Mouse (Mus musculus): ENCODE measurements at regions not wholly inside any gene's neighbourhood (a gene's known extent, or its start where the extent isn't known, plus 50 kb on each side); places are given as distances from the start of the nearest gene placed in this dataset.
"Not testable (repeated sequence)": the region's sequence is repeated elsewhere in the genome, so short reads cannot be mapped to it uniquely, and the experiment has no call there.

DNA sequence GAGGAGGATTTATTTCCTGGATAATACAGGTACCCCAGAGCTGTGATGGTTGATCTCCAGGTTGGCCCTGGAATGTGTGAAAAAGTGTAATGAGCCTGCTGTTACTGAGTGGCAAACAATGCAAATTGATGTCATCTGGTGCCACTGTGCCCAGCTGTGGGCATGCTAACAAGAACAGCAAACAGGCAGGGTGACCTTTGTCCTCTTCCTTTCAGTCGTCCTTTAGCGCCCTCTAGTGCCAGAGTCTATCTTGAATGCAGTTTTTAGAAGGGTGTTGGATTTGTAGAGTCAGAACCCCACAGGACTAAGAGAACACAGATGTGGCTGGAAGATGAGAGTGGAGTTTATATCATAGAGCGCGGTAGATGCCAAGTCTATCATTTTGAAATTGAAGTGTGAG lies 164.3 kb downstream of the Sdhaf3 start:
- DNase-seq: peak; percentile 17

DNA sequence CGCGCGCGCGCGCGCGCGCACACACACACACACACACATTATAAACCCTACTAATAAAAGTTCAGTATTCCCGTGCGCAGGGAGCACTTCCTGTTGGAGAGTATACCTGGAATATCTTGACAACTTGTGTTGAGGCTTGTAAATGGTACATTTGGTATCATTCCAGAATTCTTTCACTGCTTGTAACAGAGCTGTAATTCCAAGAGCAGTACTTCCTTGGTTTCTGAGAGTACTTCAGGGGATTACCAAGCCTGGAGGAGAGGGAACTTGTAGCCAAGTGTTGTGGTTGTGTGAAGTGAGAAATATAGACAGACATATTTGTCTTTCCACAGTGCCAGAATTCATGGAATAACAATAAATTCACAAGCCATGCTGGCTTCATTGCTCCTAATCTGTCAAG lies 177.2 kb downstream of the Sdhaf3 start:
- no peak for DNase-seq

DNA sequence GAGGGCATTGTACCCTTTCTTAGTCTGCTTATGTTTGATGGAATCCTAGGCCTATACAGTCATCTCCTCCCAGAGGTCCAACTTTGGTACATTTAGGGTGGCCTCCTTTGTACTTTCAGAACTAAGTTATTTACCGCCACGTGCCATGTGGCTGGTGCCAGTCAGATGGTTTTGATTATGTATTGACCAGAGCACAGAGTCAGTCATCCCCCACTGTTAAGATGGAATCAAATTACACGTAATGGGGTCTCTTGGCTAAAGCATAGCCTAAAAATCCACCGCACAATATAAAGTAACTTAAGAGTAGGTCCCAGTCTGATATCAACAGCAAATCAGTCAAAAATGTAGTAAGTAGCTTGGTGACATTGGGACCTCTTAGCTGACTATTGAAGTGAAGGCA lies 178.3 kb downstream of the Sdhaf3 start:
- no peak for DNase-seq

DNA sequence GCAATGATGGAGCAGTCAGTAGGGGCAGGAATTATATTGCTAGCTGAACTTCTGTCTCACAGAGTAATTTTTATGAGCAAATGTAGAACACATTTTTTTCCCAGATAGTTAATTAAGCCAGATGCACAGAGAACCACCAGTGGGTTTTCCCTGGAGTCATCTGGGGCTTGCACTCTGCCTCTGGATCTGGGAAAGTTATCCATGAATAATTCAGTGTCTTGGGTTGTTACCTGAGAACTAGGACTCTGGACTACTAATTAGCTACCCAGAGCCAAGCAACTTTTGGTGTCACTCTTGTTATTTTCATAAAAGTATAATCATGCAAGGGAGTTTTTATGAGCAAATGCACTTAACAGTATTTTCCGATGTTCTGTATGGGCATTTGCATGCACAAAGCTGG lies 179.1 kb downstream of the Sdhaf3 start:
- no peak for DNase-seq

DNA sequence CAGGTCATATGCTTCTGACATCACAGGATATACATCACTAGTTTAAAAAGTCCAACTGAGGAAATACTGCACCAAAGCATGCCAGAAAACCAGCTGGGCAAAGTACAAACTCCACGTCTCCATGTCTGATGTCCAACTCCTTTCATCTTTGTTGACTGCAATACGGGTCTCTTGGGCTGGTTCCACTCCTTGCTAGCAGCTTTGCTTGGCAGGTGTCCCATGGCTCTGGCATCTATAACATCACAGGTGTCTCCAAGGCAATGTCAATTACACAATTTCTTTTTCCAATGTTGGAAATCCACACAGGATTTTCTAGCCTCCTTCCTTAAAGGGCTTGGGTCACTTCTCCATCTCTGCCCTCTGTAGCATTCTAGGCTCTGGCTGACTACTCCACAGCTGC lies 225.9 kb downstream of the Sdhaf3 start:
- no peak for DNase-seq

DNA sequence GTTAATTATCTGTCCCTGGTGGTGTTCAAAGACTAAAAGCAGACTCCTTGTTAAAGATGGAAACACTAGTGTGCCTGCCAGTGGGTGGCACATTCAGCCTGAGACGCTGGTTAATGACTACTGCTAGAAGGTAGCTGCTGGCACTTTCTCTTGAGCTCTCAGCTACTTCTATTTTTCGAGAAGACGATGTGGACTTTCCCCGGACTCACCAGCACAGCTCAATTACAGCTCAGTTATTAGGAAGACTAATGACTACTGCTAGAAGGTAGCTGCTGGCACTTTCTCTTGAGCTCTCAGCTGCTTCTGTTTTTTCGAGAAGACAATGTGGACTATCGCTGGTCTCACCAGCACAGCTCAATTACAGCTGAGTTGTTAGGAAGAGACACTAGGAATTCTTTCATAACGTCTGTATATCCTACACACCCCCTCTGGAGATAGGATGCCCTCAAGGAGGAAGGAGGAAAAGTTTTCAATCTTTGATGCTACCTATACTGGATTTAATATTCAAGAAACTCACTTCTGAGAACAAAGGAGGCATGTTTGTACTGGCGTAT lies 243.3 kb downstream of the Sdhaf3 start:
- no peak for DNase-seq

DNA sequence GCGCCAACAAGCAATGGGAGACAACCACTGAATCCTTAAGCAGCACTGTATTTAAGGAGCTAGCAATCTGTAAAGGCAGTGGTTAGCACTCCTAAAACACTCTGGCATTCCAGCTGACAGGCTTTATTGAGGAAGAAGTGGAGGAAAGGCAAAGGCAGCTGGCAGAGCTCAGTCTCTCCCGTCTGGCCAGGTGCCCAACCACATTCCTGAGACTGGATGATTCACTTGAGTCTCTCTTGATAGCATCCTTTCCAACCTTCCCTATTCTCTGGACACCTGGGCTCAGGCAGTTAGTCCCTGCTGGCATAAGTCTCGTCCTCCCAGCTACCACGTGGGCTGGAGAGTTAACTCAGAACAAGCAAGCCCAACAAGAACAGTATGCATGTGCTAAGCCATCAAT lies 260.1 kb downstream of the Sdhaf3 start:
- no peak for DNase-seq

DNA sequence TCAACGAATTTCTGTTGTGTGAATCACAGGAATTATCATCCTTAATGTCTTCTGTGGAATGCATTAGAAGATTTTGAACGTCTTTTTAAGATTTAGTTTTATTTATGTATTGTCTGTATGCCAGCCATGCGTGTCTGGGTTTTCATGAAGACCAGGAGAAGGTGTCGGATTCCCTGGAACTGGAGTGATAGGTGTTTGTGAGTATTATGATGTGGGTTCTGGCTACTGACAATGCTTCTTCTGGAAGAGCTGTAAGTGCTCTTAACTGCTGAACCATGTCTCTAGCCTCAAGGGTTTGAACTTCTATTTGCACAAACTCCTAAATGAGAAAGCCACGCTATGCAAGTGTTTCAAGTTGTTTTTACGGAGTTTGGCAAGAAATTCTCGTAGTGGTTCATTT lies 296.5 kb downstream of the Sdhaf3 start:
- no peak for DNase-seq

DNA sequence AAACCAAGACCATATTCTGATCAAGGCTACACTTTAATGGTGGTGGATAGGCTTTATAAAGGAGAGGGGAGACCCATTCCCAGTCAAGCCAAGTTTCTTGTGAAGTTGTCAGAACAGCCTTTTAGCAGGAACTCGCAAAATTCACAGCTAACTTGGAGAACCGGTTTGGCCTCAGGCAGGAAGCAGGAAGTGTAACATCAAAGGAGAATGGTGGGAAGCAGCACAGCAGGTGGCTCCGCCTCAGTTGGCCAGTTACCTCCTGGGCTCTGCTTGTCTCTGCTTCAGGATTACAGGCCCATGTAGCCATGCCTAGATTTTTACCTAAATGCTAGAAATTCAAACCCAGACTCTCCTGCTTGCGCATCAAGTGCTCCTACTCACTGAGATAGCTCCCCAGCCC lies 277.2 kb upstream of the Tac1 start:
- no peak for DNase-seq

DNA sequence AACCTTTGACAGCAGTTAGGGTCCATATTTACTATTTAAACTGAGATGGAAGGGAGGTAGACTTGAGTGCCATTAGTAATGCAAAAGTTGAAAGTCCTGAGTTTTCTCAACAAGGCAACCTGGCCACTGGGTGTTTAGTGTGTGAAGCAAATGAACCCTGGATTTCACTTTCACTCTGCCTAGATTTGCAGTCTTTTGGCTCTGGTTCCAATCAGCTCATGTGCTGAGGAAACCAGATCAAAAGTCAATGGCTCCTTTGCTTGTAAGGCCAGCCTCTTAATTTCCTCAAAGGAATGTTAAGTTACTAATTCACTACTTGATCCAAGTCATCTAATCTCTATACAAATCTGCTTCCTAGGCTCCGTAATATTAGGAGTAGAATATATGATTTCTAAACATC lies 247.7 kb upstream of the Tac1 start:
- DNase-seq: no peak

DNA sequence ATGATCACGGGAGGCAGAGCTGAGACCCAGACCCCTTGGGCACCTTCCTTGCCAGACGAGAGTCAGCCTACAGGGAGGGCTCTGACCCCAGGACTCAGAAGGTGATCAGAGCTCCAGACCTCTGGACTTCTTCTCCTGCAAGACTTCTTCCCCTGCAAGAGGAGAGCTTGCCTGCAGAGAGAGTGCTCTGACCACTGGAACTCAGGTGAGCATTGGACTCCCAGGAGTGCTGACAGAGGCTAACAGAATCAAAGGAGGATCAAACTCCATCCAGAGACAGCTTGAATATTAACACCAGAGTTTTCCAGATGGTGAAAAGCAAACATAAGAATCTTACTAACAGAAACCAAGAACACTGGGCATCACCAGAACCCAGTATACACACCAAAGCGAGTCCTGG lies 241.2 kb upstream of the Tac1 start:
- no peak for DNase-seq

DNA sequence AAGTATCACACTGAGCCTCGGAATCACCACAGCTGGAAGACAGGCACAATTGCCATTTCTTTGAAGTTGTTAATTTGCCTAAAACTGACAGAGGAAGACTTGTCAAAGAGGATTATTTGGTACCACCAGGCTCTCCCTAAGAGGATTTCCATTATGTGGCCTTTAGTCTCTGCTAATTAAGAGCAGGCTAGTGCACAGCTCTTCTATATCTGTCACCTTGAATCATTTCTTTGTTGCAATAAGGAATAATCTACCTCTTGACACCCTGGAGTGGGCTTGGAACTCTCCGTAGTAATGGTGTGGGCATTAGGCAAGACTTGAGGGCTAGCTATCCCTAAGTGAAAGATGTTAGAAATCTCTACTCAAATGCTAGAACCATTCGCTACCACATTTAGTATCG lies 227.7 kb upstream of the Tac1 start:
- DNase-seq: no peak

DNA sequence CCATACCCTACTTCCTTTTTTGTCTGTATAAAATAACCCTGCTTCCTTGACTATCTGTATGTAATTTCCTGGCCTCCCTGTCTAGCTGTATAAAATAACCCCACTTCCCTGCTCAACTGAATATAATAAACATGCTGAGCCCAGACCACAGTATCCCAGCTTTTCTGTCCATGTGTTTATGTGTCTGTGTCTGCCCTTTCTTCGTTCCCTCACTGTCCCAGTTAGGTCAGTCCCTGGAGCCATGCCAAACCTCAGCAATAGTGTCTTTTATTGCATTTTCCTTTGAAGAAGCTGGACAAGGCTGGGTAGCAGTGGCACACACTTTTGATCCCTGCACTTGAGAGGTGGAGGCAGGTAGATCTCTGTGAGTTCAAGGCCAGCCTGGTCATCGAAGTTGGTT lies 198.0 kb upstream of the Tac1 start:
- DNase-seq: no peak

DNA sequence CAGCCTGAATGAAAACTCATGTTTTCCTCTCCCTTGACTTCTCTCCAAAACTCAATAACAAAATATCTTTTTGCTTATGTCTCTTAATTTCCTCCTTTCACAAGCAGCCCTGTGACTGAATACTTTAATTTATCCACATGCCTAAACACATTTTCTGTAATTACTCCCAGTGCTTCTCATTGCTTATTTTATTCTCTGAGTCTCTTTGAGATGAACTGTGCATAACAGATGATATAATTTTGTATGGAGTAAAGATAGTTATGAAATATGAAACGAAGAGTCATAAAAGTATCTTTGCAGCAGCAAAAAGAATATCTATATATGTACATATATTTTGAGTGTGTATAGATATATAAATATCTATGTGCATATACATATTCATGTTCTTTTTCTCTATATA lies 187.5 kb upstream of the Tac1 start:
- DNase-seq: no peak

DNA sequence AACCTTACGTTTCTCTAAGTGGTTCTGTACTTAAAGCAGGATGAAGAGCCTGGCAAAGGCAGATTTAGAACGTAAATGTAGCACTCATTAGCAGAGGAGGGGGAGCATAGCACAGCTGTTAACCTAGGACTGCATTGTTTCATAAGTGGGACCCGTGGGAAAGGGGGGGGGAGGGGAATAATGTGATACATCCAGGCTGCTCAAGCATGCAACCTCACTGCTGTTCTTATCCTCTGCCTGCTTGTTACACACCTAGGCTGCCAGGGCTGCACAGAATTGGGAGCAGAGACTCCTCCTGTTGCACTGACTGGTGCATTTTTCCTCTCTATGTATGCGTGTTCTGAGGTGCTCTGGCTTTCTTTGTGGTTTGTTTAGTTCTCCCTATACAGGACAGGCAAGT lies 180.1 kb upstream of the Tac1 start:
- DNase-seq: no peak

DNA sequence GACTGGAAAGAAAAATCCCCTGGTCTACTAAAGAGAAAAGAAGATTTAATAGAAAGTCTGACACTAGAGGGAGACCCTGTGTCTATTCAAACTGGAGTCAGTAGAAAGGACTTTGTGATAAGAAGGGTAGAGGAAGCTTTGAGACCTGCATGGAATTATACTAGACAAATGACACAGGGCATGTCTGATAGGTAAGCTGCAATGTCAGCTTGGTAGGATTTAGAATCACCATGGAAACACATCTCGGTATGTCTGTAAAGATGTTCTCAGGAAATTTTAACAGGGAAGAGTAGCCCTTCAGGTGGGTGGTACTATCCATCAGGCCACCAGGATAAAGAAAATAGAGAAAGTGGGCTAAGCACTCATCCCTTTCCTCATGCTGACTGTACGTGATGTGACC lies 178.8 kb upstream of the Tac1 start:
- DNase-seq: no peak

DNA sequence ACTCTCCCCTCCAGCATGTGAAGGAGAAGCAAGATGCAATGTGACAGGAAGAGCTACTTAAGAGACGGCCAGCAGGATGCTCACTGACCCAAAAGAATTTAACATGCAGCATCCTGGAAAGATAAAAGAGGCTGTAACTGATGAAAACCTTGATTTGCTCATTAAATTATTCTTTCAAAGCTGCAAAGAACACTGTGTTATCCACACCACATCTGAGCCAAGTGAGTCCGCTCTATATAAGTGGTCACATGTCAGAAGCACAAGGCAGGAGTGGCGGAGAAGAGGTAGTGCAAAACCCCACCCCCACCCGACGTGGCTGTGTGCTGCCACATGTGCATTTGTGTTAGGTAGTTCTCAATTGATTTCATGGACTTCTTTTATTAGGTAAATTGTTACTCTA lies 176.0 kb upstream of the Tac1 start:
- DNase-seq: no peak

DNA sequence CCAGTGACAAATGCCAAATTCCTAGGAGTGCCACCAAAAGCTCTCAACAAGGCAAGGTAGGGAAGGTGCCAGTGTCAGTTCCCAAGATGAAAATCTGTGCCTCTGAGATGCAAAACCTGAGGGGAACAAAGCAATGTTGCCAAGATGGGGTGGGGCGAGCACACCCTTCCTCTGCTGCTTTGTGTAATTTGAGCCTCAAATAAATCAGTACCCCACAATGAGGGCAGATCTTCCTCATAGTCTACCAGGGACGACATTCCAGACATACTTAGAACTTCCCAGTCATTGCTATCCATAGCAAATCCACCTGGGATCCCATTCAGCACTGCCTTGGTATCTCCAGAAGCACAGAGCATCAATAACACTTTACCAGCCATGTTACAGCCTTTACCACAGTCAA lies 129.9 kb upstream of the Tac1 start:
- DNase-seq: no peak

DNA sequence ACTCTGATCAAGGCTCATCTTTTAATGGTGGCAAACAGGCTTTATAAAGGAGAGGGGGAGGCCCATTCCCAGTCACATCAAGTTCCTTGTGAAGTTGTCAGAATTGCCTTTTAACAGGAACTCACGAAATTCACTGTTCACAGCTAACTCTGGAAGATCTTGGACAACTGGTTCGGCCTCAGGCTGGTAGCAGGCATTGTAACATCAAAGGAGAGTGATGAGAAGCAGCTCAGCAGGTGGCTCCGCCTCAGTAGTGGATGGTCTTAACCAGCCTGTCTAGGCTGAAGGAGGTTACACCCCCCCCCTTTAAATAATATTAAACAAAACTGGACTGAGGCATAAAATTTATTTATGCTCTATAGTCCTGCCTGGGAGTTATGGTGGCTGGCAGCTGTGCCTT lies 113.0 kb upstream of the Tac1 start:
- no peak for DNase-seq

DNA sequence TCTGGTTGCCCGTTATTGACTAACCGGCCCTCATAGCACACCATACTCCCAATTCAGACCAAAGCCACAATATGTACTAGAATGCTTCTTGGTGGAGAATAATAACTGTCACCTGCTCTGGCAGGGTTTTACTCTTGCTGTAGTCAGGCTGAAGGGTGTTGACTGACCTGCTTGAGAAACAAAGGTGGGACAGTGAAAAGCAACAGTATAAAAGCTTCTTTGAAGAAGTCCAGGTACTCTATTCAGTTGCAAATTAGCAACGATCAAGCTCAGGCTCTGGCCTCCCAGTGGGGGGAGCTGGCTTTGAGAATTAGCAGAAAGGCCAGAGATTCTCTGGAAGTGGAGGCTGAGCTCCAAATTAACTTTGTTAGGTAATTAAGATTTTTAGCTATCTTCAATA lies 112.4 kb upstream of the Tac1 start:
- not testable (repeated sequence) for DNase-seq

DNA sequence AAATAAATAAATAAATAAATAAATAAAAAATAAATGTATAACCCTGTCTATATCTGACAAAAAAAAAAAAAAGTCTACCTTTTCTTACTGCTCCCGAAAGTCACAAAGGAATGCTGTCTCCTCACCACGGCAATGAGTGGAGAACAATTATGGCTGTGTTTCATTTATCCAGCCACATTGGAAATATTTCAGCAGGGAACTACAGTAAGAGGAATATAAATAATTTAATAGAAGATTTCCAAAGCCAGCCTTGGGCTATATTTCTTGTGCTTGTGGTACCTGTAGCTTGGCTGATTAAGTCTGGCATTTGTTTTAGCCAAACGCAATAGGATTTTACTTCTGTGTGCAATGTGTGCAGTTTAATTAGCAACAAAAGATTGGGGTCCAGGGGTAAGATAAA lies 98.8 kb upstream of the Tac1 start:
- DNase-seq: no peak

DNA sequence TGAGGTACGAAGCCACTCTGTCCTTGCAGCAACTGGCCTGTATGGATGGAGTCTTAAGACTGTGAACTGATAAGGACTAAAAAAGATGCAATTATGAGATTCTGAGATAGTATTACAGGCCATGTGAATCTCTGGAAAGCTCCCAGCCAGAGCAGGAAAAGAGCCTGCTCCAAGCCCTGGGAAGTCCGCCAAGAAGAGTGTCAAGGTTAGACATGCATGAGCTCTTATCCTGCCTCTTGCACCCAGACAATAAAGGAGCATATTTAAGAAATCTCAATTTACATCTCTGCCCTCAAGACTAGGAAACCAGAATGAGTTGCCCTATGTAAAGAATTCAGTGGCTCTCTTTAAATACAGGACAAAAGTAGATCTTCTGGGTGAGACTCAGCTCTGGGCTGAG lies 90.8 kb upstream of the Tac1 start:
- DNase-seq: peak; percentile 81

DNA sequence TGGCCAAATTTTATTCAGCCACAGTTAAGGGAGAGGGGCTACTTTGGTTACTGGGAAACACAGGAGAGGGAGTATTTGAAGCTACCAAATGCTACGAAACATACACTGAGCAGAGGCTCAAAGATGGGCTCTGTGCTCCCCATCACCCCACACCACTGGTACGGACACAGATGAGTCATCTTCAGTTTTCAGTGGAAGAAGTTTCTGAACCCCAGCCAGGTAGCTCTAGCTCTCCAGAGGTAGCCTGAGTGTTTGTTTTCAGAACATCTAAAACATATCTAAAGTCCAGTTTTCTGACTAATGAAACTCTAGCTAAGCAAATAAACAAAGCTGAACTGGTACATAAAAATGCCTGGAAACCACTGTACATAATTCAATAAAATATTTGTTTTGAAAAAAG lies 90.3 kb upstream of the Tac1 start:
- DNase-seq: no peak

DNA sequence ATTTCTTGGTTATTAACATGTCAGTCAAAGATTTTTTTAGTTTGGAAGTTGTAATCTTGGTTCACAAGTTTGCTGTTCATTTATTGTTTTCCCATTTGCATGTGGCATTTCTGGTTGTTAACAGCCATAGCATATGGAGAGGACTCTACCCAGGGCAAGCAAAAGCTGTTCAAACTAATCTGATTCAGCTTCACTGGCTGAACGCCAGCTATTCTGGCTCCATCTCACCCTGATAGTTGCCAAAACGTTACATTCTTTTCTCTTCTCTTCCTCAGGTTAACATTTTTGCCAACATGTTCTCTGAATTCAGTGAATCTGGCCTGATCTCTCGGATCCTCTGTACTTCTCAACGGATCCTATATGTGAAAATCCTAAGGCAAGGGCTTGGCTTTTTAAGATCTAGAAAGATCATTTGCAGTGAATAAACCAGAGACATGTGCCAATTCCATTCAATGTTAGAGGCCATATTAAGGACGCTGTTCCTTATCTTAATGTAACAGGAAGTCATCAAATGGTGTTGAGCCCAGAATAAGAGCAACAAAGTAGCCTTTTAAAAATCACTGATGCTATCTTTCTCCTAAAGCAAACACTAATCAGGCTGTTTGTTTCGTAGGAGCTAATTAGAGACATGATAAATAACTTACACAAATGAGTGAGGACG lies 82.2 kb upstream of the Tac1 start:
- peak; percentile 94 for DNase-seq

DNA sequence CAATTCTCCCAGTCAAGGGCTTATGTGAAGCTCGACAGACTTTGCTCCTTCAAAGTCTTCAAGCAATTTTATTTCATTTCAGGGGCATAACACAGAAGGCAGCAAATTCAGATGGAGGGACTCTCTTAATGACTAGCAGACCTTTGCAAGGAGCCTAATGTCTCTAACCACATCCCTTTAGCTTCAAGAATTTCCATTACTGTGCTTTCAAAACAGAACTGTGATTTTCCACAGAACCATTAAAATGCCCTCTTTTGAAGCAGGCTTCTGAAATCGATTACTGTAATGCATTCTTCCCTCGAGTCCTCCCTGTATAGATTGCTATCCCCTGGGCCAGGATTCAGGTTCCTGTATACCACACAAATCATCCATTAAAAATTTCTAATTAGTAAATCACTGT lies 80.9 kb upstream of the Tac1 start:
- no peak for DNase-seq

DNA sequence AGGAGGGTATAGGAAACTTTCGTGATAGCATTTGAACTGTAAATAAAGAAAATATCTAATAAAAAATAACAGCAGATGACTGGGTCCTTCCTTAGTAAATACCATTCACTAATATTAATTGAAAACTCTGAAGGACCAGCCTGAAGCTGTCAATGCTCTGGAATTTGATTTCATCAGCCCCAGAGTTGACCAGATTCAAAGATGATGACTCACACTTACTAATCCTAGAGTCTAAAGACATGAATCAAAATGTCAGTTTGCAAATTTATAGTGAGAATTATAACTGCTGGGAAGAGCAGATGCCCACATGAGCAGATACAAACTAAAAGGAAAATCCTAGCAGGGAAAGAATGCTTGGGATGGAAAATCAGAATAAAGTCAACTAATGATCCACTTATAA lies 77.8 kb upstream of the Tac1 start:
- DNase-seq: no peak

All from cerebellum, adult 9-10 months (tissue).